Mouse (Mus musculus) left cerebral cortex, postnatal 25 days (tissue): ENCODE data around the gene Chrd. TPM values are rescaled to one million over a fixed set of nuclear protein-coding genes. Genes with fewer than 3 reads are reported as not detected.
A peak's percentile ranks its signal among the peaks of the same experiment; 100 is the strongest.

Source experiments
- DNase-seq, 2 experiments: peaks; one replicate each; pipeline ENCODE4 v3.0.0; 2022; ENCODE audit warnings: low spot score in 2 of 2, mixed read lengths in 1 of 2
- intact Hi-C: fragments of 180-260 bp; cut with DNase I; formaldehyde crosslinking; loops from one replicate; pipeline ENCODE4 v1.15.1; 2025
- total RNA-seq, 2 experiments: library from RNA; stranded (reverse); gene quantifications; 2 replicates each; pipeline ENCODE4 v1.2.3; 2021

The Chrd gene
- total RNA-seq, result 10 to 100 TPM; 31.1 to 40.6 TPM

GRCm38 (mm10) chr16:20732925-20733730 is at the start of gene Chrd:
Gene Chrd, plus strand, starts transcription at chr16:20733127.
- DNase-seq, result peak; percentile 64 to 67
- intact Hi-C loops, result loop anchor here (1.0 to 5.0 kb wide), 4 partner anchors 16 to 454 kb away; partner anchors contain the start of genes Clcn2 and Polr2h

DNA sequence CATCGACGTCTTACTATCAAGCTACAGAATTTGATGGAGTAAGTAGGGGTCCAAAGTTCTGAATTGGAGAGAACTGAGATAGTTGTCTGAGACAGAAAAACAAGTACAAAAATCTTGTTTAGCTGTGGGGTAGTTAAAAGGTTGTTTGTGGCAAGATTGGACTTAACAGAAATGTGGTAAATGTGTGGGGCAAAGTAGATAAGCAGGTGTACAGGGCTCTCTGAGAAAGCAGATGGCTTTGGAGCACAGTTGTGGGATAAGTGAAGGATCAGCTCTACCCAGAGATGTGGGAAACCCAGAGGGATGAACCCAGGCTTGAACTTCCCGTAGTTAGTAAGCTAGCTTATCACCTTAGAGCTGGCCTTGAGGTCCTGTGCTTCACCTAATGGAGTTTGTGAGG is 42.2 kb upstream of the Chrd start:
- no peak for DNase-seq

DNA sequence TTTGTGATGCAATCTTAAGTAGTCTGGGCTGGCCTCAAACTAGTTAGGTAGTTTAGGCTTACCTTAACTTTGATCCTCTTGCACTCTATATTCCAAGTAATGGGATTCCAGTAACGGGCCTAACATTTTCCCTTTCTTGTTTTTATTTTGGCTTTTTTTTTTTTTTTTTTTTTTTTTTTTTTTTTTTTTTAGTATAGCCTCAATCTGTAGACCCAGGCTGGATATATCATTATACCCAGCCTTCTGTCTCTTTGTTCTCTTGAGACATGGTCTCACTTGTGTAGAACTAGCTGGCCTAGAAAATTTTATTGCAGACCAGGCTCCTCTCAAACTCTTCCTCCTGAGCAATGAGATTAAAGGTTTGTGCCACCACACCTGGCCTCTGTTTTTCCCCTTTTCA is 41.3 kb upstream of the Chrd start:
- intact Hi-C loops, result loop anchor here (2.0 kb wide), 1 partner anchor 13 kb away; no protein-coding TSS in a partner anchor
- no peak for DNase-seq

More for the DNA sequence above, 42.2 kb upstream of the Chrd start:
- intact Hi-C loops, result no loop called here

DNA sequence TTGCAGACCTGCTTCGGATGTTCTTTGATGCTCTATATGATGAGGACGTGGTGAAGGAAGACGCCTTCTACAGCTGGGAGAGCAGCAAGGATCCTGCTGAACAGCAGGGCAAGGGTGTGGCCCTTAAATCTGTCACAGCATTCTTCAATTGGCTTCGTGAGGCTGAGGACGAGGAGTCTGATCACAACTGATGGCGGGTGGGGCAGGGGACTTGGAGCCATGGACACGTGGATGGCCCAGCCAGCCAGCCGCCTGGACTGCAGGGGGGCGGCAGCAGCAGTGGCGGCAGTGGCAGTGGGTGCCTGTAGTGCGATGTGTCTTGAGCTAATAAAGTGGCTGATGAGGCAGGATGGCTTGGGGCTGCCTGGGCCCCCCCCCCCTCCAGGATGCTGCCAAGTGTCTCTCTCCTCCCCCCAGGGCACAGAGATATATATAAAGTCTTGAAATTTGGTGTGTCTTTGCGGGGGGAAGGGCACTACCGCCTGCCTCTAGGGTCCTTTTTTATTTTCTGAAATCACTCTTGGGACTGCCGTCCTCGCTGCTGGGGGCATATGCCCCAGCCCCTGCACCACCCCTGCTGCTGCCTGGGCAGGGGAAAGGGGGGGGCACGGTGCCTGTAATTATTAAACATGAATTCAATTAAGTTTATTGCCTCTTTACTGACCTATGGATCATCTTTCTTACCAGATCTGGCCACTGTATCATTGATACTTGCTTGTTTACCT is 40.5 kb upstream of the Chrd start:
- no peak for DNase-seq
- intact Hi-C loops, result loop anchor here (2.0 kb wide), 1 partner anchor 14 kb away; no protein-coding TSS in a partner anchor

DNA sequence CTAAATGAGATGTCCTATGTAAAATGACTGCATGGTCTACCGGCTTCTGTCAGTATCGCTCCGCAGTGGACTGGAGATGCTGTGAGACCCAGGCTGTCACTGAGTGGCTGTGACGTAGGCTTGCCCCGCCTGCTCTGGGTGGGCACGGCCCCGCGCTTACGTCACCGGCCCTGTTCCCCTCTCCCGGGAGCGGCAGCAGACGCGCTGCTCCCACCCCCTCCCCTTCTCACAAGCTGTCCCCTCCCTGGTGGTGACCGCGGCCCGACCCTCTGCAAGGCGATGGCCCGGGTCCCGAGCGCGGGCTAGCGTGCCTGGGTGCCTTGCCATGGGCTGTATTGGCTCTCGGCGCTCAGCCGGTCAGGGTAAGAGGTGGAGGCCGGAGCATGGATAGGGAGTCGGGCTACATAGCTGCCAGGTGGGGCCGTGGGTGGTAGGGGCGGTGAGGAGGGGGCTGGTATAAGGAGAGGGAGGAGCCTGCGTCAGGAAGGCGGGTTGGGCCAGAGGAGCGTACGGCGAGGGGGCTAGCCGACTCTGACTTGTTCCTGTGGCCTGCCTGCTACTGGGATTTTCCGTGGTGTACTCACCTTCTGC is 39.7 kb upstream of the Chrd start, which contains the start of gene Fam131a:
Gene Fam131a (plus strand): TSS at position 131 of the 591 bp plus-strand sequence.
- peak; percentile 95 to 98 for DNase-seq
- intact Hi-C loops, result loop anchor here (2.0 kb wide), 1 partner anchor 14 kb away; no protein-coding TSS in a partner anchor

GRCm38 (mm10) chr16:20694781-20695180 is 38.1 kb upstream of the Chrd start:
- intact Hi-C loops, result loop anchor here (1.0 to 5.0 kb wide), 4 partner anchors 22 to 488 kb away; partner anchors contain the start of genes Clcn2 and Polr2h

DNA sequence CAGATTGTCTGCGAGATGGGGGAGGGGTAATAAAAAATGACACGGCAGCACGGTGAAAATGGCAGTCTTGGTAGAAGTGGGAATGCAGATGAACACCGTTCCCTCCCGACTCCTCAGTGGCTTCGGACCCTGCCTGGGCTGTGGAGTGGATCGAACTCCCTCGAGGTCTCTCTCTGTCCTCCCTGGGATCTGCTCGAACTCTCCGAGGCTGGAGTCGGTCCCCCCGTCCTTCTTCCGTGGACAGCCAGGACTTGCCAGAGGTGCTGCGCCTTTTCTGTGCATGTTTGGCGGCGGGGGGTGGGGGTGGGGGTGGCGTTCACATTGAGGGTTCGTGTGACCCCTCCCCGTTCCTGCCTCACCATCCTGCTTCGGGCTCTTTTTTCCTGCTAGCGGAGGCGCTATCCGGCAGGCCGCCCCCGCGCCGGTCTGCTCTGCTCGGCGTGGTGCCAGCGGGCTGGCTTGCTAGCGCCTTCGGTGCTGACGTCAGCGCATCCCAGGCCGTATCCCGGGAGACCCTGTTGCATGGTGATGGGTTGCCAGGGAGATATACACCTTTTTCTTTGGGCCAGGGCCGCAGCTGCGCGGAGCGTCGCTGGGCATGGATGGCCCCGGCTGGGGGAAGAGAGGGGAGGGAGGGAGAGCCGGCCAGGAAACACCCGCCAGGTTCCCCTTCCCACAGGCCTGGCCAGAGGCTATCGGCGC is 37.2 kb upstream of the Chrd start:
- intact Hi-C loops, result loop anchor here (1.0 to 5.0 kb wide), 4 partner anchors 21 to 487 kb away; partner anchors contain the start of genes Clcn2 and Polr2h
- peak; percentile 99 for DNase-seq

More at GRCm38 (mm10) chr16:20694781-20695180, 38.1 kb upstream of the Chrd start:
- peak; percentile 73 to 96 for DNase-seq

GRCm38 (mm10) chr16:20699266-20699665 is 33.7 kb upstream of the Chrd start:
- DNase-seq, result no peak
- intact Hi-C loops, result loop anchor here (5.0 kb wide), 1 partner anchor 483 kb away; no protein-coding TSS in a partner anchor

- no peak for DNase-seq
- intact Hi-C loops, result no loop called here
Measured at GRCm38 (mm10) chr16:20700036-20700435, 32.9 kb upstream of the Chrd start.

- no peak for DNase-seq
- intact Hi-C loops, result no loop called here
Measured at GRCm38 (mm10) chr16:20701316-20701715, 31.6 kb upstream of the Chrd start.

DNA sequence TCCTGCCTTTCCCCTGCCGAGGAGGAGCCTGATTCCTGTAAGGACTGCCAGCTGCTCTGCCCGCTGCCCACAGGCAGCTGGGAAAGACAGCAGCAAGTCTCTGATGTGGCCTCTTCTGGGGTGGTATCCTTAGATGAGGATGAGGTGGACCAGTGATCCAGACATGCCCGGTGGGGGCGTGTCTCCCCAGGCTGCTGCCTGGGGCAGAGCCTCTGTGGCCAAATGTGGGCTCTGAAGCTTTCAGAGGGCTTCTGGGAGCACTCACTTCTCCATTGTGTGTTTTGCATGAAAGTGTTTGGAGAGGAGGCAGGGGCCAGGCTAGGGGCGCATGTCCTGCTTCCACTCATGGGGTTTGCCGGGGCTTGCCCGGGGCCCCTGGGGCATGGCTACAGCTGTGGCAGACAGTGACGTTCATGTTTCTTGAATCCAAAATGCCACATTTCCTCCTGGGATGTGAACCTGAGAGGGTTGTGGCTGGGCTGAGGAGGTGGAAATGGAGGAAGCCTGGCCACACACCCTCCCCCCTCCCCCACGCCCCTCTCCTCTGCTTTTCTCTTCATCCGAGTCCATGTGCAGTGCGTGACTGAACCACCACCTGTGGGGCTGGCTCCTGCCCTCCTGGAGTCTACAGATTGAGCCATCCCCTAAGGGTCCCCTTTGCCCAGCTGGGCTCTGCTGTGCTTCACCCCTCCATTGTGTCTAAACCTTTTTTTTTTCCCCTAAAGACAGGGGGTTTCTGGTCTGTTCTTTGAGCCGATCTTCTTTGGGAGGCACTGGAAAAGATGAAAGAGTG is 31.0 kb upstream of the Chrd start:
- intact Hi-C loops, result no loop called here
- no peak for DNase-seq

DNA sequence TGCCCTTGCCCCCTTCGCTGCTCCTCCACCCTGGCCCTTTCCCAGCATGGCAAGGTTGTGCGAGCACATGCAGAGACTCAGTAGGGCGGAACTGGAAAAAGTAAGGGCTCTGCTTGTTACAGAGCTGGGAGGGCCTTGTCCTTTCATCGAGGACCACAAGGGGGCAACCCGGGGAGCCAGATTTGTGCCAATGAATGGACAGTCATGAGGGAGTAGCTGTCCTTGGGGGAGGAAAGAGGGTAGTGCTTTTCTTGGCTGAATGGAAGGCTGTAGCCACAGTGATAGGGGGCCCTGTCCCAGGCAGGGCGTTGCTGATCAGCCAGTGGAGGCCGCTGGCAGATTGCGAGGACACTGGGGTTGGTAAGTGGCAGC is 30.4 kb upstream of the Chrd start:
- intact Hi-C loops, result no loop called here
- peak in 1 of 2 experiments; percentile 79 for DNase-seq

DNA sequence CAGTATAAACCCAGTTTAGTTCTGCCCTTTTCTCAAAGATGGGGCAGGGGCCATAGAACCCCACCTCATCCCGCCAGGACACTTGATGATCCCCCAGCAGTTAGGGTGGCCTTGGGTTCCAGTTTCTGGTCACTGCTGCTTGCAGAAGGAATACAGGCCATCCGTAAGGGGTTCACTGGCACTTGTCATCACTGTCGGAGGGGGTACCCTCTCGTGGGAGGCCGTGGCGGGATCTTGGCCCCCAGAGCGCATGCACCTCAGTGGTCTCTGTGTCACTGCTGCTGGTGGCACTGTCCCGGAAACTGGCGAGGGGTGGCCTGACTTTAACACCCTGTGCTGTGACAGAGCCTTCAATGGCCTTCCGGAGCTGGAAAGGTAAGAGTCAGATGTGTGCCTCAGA is 29.9 kb upstream of the Chrd start:
- intact Hi-C loops, result no loop called here
- no peak for DNase-seq

DNA sequence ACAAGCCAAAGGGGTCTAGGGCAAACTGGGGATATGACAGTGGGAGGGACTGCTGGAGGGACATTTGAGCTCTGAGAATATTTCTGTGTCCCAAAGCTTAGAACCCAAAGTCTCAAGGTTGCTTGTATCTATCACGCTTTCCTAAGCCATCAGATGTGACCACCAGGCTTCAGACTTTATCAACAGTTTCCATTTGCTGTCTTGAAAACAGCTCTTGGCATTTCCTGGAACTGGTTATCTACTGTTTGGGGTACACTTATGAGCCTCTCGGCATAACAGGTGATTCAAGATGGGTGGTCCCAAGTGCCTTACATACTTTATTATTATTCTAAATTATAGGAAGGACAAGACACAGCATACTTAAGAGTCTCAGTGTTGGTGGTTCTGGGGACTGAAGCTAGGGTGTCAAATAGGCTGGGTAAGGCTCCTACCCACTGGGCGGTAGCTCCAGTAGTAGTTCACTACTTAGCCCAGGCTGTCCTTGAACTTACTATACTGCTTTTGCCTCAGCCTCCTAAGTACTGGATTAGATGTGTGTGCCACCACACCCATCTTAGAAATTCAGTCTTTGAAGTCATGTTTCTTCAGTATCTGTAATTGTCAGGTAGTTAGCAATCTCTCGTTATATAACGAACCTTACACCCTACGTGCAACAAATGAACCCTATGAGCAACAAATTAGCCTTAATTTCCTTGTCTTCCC is 29.1 kb upstream of the Chrd start:
- intact Hi-C loops, result no loop called here

GRCm38 (mm10) chr16:20705786-20706185 is 27.1 kb upstream of the Chrd start:
- intact Hi-C loops, result no loop called here
- DNase-seq, result no peak

More for the DNA sequence above, 29.1 kb upstream of the Chrd start:
- DNase-seq, result no peak

DNA sequence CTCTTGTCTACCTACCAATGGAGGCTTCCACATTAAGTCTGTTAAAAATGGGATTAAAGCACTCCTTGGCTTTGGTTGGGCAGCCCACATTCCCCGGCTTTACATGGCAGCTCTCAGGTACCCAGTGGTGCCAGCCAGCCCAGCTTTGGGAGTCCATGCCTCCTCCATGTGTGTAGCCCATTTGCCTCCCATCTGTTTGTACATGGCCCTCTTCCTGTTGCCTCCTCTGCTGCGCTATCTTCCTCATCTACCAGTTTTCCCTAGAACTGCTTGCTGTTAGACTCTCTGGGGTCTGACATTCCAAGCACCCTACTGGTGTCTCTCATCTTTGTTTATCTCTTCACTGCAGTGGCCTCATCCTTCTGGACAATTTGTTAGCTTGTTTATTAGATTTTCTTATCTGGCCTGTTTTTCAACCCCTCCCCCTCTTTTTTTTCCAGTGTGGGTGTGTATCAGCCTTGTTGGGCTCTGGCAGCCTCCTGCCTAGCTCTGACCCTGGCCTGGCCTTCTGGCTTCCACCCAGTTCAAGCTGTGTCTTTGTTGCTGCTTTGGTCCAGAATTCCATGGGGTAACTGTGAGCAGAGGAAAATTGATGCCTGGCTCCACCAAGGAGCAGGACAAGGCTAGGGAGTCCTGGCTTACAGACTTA is 26.4 kb upstream of the Chrd start:
- no peak for DNase-seq

DNA sequence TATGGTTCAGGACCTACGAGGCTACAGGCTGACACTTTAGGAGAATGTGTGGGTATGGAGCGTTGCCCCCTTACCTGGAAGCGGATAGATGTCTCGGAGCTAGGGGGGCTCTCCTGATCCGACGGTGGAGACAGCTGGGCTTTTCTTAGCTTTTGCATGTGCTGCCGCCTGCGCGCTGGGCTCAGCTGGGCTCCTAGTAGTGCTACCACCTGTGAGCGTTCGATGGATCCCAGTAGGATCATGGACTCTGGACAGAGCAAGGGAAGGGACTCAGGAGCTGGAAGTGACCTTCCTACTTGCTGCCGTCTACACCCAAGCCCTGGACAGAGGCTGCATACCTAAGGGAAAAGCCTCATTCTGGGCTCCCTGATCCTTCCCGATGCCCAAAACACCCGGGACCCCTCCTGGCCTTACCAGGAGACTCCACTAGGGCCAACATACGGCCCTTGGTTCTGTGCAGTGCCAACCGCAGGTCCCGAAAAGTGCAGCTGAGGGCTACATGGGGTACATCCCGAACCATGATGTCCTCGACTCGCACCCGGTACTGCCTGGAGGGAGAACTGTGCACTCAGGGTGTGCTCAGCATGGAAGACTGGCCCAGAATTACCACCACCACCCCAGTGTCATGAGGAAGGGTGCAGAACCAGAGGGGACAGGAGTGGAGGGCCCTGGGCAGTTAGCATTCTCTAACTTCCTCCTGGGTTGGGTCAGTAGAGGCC is 24.5 kb upstream of the Chrd start:
- DNase-seq, result no peak
- intact Hi-C loops, result no loop called here

More for the DNA sequence above, 26.4 kb upstream of the Chrd start:
- intact Hi-C loops, result no loop called here
